Mouse (Mus musculus): ENCODE measurements around the gene Ttll4. TPM values are rescaled to one million over a fixed set of nuclear protein-coding genes. Genes with fewer than 3 reads are reported as not detected.

The Ttll4 gene
- polyA plus RNA-seq (2015; fragmentation: Nextera tagmentation; extraction: Ambion mirVana): 2.2 and 2.9 TPM in 2 replicates

DNA sequence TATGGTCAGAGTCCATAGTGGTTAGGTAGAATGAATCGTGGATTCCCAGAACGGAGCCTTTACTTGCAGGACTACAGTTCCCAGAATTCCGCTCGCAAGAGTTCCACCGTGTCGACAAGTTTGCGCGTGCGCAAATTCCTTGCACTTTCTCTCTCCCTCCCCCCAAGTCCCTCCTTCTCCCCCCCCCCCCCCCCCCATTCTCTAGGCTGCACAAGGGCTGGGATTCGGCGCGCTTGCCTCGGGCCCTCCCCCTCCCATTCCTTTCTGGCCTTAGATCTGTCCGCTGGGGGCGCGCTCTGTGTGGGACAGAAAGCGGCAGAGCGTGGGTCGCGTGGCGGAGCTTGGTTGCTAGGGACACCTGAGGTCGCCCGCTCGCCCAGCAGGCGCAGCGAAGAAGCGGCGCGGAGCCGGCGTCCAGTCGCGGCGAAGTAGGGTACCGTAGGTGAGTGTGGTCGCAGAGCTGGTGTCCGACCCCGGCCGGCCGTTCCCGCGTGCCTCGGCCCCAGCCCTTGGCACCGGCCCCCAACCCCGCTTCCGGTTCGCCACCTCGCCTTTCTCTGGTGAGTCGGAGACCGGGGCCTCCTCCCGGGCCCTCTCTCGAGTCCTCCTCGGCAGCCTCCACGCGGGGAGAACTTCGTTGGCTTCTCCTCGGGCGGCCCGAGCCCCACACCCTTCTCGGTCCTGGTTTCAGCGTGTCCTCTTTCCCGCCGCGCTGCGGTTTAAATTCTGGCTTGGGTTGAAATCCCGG lies at the start of gene Ttll4:
Gene Ttll4 (plus strand): TSS at position 298 of the 748 bp plus-strand sequence.

DNA sequence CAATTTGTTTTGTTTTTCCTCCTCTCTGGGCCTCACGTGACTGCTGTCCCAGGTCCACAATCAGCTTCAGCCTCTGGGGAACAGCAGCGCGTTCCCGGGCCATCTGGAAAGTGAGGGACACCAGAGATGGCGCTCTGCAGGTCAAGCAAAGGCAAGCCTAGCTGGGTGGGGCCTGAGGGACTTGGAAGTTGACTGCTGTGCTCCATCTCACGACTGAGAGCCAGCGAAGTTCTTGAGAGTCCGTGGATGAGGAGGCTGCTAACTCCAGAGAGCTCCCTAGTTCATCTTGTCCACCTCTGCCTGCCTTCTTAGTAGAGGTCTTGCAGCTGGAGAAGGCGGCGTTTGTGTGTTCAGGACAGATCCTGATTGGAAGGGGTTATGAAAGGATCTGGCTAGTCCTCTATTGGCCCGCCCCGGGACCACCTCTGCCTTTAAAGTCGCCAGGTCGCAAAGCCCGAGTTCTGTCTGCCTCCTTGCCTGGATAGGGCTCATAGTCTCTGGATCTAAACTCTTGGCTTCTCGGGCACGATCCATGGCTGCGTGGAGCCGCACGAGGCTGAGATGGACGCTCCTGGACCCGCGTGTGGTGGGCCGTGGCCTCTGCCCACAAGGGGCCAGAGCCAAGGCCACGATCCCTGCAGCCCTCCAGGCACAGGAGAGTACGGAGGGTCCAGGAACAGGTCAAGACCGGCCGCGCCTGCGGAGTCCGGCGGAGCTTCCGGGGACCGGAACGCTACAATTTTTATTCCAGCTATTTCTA lies 51.7 kb downstream of the Ttll4 start, which contains the start of gene Cyp27a1:
Gene Cyp27a1 (plus strand): TSS at position 476 of the 760 bp plus-strand sequence.

DNA sequence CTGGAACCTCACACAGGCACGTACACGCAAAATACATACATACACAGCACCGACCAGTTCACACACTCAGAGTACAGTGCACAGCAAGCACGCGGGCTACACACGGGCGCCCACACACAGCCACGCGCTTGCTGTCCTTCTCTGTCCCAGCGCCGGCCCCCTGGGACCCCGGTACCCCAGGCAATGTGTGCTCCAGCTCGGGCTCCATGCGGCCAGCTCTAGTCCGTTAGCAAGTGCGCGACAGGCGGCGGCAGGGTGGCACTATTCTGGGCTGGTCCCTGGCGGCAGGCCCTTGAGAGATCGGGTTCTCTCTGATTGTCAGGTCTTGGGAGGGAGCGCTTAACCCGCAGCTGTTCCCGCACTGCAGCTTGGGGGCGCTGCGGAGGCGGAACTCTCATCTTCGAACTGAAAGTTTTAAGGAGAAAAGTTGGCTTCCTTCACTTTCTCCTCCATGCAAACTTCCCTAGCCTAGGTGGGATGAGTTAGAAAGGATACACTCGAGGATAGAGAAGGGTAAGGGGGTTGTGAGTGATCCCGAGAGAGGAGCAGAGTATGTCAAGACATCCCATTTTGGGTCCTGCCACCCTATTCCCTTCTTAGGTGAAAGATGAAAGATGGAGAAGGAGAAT lies 87.2 kb downstream of the Ttll4 start, which contains the start of gene Prkag3:
Gene Prkag3 (minus strand): TSS at position 579 of the 629 bp plus-strand sequence.

Other genes starting within 250 kb of the Ttll4 start
- gene Cnot9, start 155.7 kb upstream of the Ttll4 start, polyA plus RNA-seq (2015; fragmentation: Nextera tagmentation; extraction: Ambion mirVana): 25.0 and 28.0 TPM in 2 replicates
- gene Plcd4, start 118.9 kb upstream of the Ttll4 start, polyA plus RNA-seq (2015; fragmentation: Nextera tagmentation; extraction: Ambion mirVana): 21.4 and 22.1 TPM in 2 replicates
- 8.8 and 10.1 TPM in 2 replicates for gene Usp37, start 117.5 kb upstream of the Ttll4 start, polyA plus RNA-seq (2015; fragmentation: Nextera tagmentation; extraction: Ambion mirVana)
- 3.0 and 3.2 TPM in 2 replicates for gene Zfp142, start 73.5 kb upstream of the Ttll4 start, polyA plus RNA-seq (2015; fragmentation: Nextera tagmentation; extraction: Ambion mirVana)
- gene Bcs1l, start 73.5 kb upstream of the Ttll4 start, polyA plus RNA-seq (2015; fragmentation: Nextera tagmentation; extraction: Ambion mirVana): 12.1 and 12.8 TPM in 2 replicates
- gene Rnf25, start 60.3 kb upstream of the Ttll4 start, polyA plus RNA-seq (2015; fragmentation: Nextera tagmentation; extraction: Ambion mirVana): 18.9 and 22.0 TPM in 2 replicates
- gene Stk36, start 60.3 kb upstream of the Ttll4 start, polyA plus RNA-seq (2015; fragmentation: Nextera tagmentation; extraction: Ambion mirVana): 1.6 and 1.7 TPM in 2 replicates
- 13.5 and 16.0 TPM in 2 replicates for gene Cyp27a1, start 51.8 kb downstream of the Ttll4 start, polyA plus RNA-seq (2015; fragmentation: Nextera tagmentation; extraction: Ambion mirVana)
- 17.7 and 18.8 TPM in 2 replicates for gene Prkag3, start 87.5 kb downstream of the Ttll4 start, polyA plus RNA-seq (2015; fragmentation: Nextera tagmentation; extraction: Ambion mirVana)
- gene Wnt6, start 110.1 kb downstream of the Ttll4 start, polyA plus RNA-seq (2015; fragmentation: Nextera tagmentation; extraction: Ambion mirVana): 1.1 and 2.8 TPM in 2 replicates
- 0.09 and 0.33 TPM in 2 replicates for gene Wnt10a, start 129.8 kb downstream of the Ttll4 start, polyA plus RNA-seq (2015; fragmentation: Nextera tagmentation; extraction: Ambion mirVana)
- not detected in 2 replicates for gene Cdk5r2, start 193.2 kb downstream of the Ttll4 start, polyA plus RNA-seq (2015; fragmentation: Nextera tagmentation; extraction: Ambion mirVana)
- not detected in 2 replicates for gene Fev, start 223.7 kb downstream of the Ttll4 start, polyA plus RNA-seq (2015; fragmentation: Nextera tagmentation; extraction: Ambion mirVana)
- not detected in 2 replicates for gene Cryba2, start 231.4 kb downstream of the Ttll4 start, polyA plus RNA-seq (2015; fragmentation: Nextera tagmentation; extraction: Ambion mirVana)

Data from skeletal muscle tissue, postnatal 0 days (tissue).